Mouse (Mus musculus) forebrain, embryonic 16.5 days (tissue): ENCODE results near the gene Kidins220. TPM values are rescaled to one million over a fixed set of nuclear protein-coding genes. Genes with fewer than 3 reads are reported as not detected.

ENCODE experiments used
- ATAC-seq: fragments of 200-750 bp; cut with Nextera tagmentation; 2 replicates; pipeline ENCODE4 v1.8.0; 2017; ENCODE audit warnings: mild to moderate bottlenecking, moderate library complexity
- H3K27ac ChIP-seq: fragments of 300-500 bp; sonication (generic); 2 replicates; pipeline ENCODE4 v1.5.1; 2014; ENCODE audit warnings: low read length, control low read depth
- H3K27me3 ChIP-seq: fragments of 300-500 bp; sonication (generic); replicated peaks from 2 replicates; pipeline ENCODE4 v1.6.1; 2014; ENCODE audit warnings: low read length; ENCODE audit not compliant: control insufficient read depth, insufficient read depth
- H3K36me3 ChIP-seq: fragments of 300-500 bp; sonication (generic); 2 replicates; pipeline ENCODE4 v1.6.1; 2014; ENCODE audit not compliant: control insufficient read depth, insufficient read depth
- H3K4me1 ChIP-seq: fragments of 300-500 bp; sonication (generic); replicated peaks from 2 replicates; pipeline ENCODE4 v1.6.1; 2014; ENCODE audit warnings: low read length; ENCODE audit not compliant: control insufficient read depth, insufficient read depth
- H3K4me2 ChIP-seq: fragments of 300-500 bp; sonication (generic); 2 replicates; pipeline ENCODE4 v1.6.1; 2014; ENCODE audit warnings: mild to moderate bottlenecking, low read length, control low read depth
- H3K4me3 ChIP-seq: fragments of 300-500 bp; sonication (generic); replicated peaks from 2 replicates; pipeline ENCODE4 v1.5.1; 2014; ENCODE audit warnings: mild to moderate bottlenecking, low read length, control low read depth
- H3K9ac ChIP-seq: fragments of 300-500 bp; sonication (generic); replicated peaks from 2 replicates; pipeline ENCODE4 v1.6.1; 2014; ENCODE audit warnings: low read depth, low read length, control low read depth
- H3K9me3 ChIP-seq: fragments of 300-500 bp; sonication (generic); 2 replicates; pipeline ENCODE4 v1.6.1; 2016; ENCODE audit warnings: low read length; ENCODE audit not compliant: control insufficient read depth
- WGBS: fragments of 180-500 bp; shearing (Covaris S2); extraction: QIAGEN DNeasy Blood & Tissue Kit; methylation state at CpG from one replicate; pipeline ENCODE4 v1.1.7; 2014; 5-methylcytosine and 5-hydroxymethylcytosine counted together
- polyA plus RNA-seq: library from polyadenylated mRNA; unstranded; fragments of >200 nt; fragmentation: Nextera tagmentation; extraction: Ambion mirVana; gene quantifications from 2 replicates; pipeline ENCODE4 v1.2.1, GENCODE M21; 2015

The Kidins220 gene
- polyA plus RNA-seq, 1 experiment from 2014 or later: 179 TPM

DNA sequence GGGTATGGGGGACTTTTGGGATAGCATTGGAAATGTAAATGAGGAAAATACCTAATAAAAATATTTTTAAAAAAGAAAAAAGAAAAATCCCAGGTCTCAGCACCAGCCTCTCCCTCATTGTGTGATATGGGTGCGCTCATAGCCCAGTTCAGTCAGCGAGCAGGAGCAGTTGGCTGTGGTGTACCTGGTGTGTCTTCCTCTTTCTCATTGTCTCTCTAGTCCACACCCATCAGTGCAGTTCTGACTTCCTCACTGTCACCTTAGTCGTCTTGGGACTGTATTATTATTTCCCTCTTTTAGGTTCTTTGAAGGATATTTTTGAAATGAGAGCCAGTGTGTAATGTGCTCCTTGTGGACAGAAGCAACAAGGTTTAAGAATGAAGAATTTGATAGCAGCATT is 61.3 kb downstream of the Kidins220 start:
- no peak for ATAC-seq
- Histone ChIP-seq H3K36me3 (0 out of 2 replicates have a peak, but pooled peaks cover 8% of the 10 kb centered on the region), H3K9me3 (no peaks in the 10 kb centered on the region), H3K4me2 (no peak overlapping the region), H3K4me3 (no peak overlapping the region), H3K27ac (no peak overlapping the region), H3K27me3 (no peaks in the 10 kb centered on the region), H3K9ac (no peak overlapping the region), H3K4me1 (peaks cover 24% of the 10 kb centered on the region)
- WGBS: 95% methylated on average over 3 of the region's 3 CpGs

DNA sequence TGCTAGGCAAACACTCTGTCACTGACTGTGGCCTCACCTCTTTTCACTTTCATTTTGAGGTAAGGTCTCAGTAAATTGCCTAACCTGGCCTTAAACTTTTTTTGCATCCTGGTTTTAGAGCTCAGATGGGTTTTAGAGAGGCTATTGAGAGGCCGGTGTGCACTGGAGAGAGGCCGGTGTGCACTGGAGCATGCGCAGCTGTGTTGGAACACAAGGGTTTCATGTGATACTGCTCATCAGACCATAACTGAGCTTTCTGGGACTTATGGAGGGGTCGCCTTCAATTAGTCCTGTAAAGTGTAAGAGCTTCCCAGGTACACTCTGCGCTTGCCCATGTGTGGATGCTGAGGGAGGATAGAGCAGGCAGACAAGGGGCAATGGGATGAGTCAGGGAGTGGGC is 62.5 kb downstream of the Kidins220 start:
- 82% methylated on average over 5 of the region's 5 CpGs for WGBS
- H3K4me3 ChIP-seq: no peak overlapping the region
- no peaks in the 10 kb centered on the region for H3K9me3 ChIP-seq
- no peak overlapping the region for H3K9ac ChIP-seq
- no peak for ATAC-seq
- peaks cover 24% of the 10 kb centered on the region for H3K4me1 ChIP-seq
- peaks cover 9% of the 10 kb centered on the region; the same call in 1 of the 2 replicates for H3K36me3 ChIP-seq
- no peak overlapping the region for H3K4me2 ChIP-seq
- H3K27me3 ChIP-seq: no peaks in the 10 kb centered on the region
- H3K27ac ChIP-seq: no peak overlapping the region

DNA sequence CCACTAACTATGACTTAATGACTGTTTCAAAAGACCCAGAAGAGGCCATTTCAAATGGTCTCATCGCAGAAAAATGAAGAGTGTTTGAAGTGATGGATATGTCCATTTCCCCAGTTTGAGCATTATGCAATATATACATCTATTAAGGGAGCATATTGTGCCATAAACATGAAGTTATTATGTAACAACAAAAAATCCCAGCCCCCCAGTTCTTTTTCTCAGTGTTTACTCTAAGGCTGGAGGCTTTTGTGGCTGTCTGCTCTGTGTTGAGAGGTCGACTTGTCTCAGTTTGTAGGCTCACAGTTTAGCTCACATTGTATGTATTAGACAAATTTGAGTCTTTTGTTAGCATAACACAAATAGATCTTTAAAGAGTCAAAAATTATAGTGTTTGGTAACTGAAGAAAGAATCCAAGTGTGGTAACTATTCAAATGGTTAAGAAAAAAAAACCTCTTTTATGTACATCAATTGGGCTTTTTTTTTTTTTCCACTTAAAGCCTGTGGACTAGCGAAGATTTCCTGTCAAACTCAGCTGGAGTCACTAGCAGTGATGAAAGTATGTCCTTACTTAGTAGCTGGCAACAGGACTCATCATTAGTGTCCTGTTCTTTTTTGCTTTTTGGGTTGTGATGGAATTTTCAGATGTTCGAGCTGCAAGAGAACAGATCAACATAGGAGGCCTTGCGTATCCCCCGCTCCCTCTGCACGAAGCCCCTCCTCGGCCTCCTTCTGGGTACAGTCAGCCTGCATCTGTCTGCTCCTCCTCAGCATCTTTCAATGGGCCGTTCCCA is 63.2 kb downstream of the Kidins220 start:
- Histone ChIP-seq H3K36me3 (peaks cover 9% of the 10 kb centered on the region; the same call in 1 of the 2 replicates), H3K4me2 (no peak overlapping the region), H3K9ac (no peak overlapping the region), H3K27me3 (no peaks in the 10 kb centered on the region), H3K27ac (no peak overlapping the region), H3K9me3 (no peaks in the 10 kb centered on the region), H3K4me1 (peaks cover 21% of the 10 kb centered on the region), H3K4me3 (no peak overlapping the region)
- 73% methylated on average over 9 of the region's 9 CpGs for WGBS
- no peak for ATAC-seq

DNA sequence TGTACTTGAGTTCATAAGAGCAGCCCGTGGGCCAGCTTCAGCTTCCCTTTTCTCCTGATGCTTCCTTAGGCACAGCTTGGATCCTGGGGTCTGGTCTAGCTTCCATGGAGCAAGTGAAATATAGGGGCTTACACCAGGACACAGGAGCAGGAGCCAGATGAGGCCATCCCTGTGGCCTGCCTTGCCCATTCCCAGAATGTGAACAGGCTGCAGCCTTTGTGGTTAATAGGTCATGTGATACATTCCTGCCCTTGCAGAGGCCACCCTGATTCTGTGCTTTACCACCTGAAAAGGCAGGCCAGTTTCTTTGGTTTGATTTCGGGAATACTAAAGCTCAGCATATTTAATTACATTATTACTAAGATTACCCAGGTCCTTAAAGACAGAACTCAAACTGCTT is 69.3 kb downstream of the Kidins220 start:
- Histone ChIP-seq H3K4me2 (no peak overlapping the region), H3K4me3 (no peak overlapping the region), H3K9ac (no peak overlapping the region), H3K27me3 (no peaks in the 10 kb centered on the region), H3K27ac (no peak overlapping the region), H3K9me3 (no peaks in the 10 kb centered on the region), H3K4me1 (no peaks in the 10 kb centered on the region), H3K36me3 (peaks cover 3% of the 10 kb centered on the region; the same call in 1 of the 2 replicates)
- ATAC-seq: no peak
- 84% methylated on average over 2 of the region's 2 CpGs for WGBS

DNA sequence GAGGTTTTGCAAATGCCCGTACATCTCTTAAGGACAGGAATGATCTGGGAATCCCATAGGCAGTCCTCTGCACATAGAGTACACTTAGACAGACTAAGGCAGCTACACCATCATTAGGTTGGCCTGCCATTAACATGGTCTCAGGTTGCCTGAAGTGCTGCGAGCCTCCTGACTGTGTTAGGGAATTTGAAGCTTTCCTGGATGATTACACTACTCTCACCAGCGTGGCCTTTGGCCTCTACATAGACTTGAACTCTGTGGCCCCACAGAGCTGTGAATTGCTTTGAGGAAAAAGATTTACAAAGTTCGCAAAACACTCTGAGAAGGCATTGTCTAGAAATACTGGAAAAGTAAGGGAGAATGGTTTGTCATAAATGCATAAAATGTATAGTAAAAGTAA is 69.9 kb downstream of the Kidins220 start:
- ATAC-seq: no peak
- no peak overlapping the region for H3K9ac ChIP-seq
- no peaks in the 10 kb centered on the region for H3K27me3 ChIP-seq
- no peak overlapping the region for H3K27ac ChIP-seq
- 96% methylated on average over 4 of the region's 4 CpGs for WGBS
- peaks cover 3% of the 10 kb centered on the region; the same call in 1 of the 2 replicates for H3K36me3 ChIP-seq
- no peaks in the 10 kb centered on the region for H3K4me1 ChIP-seq
- H3K9me3 ChIP-seq: no peaks in the 10 kb centered on the region
- no peak overlapping the region for H3K4me2 ChIP-seq
- no peak overlapping the region for H3K4me3 ChIP-seq

DNA sequence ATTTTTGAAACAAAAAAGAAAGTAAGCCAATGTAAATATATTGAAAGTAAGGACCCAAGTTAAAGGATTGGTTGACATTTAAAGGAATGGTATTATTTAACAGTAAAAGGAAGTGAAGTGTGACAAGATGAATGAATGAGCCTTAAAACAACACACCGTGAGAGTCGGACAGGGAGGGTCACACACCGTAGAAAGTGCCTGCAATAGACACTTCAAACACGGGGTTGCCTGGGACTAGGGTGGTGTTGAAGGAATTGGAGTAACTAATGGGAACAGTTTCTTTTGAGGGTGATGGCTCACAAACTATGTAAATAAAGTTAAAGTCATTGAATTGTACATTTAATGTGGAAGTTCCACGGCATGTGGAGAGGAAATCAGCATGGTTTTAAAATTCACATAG is 74.5 kb downstream of the Kidins220 start:
- Histone ChIP-seq H3K27me3 (no peaks in the 10 kb centered on the region), H3K27ac (no peak overlapping the region), H3K36me3 (peaks cover 14% of the 10 kb centered on the region), H3K4me2 (no peak overlapping the region), H3K9ac (no peak overlapping the region), H3K4me1 (no peaks in the 10 kb centered on the region), H3K4me3 (no peak overlapping the region), H3K9me3 (no peaks in the 10 kb centered on the region)
- WGBS: 83% methylated on average over 5 of the region's 5 CpGs
- ATAC-seq: no peak

DNA sequence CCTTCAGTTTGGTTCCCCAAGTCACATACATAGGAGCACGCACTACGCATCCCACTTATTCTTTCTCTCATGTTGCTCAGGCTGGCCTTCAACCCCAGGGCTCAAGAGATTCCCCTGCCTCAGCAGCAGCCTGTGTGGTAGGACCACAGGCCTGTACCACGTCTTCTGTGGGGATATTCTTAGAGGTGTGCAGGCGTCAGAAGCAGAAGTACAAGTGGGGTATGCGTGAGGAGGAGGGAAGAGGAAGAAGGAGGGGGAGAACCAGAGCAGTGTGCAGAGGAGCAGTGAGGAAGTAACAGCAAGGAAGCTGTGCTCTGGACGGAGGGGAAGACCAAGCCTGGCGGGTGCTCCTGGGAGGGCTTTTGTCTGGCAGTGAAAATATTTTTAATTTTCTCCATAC is 79.8 kb downstream of the Kidins220 start:
- Histone ChIP-seq H3K4me3 (no peak overlapping the region), H3K9me3 (no peaks in the 10 kb centered on the region), H3K4me2 (no peak overlapping the region), H3K27ac (no peak overlapping the region), H3K36me3 (peaks cover 33% of the 10 kb centered on the region), H3K4me1 (peaks cover 1% of the 10 kb centered on the region; the same call in 1 of the 2 replicates), H3K27me3 (no peaks in the 10 kb centered on the region), H3K9ac (no peak overlapping the region)
- no peak for ATAC-seq
- 81% methylated on average over 7 of the region's 7 CpGs for WGBS

DNA sequence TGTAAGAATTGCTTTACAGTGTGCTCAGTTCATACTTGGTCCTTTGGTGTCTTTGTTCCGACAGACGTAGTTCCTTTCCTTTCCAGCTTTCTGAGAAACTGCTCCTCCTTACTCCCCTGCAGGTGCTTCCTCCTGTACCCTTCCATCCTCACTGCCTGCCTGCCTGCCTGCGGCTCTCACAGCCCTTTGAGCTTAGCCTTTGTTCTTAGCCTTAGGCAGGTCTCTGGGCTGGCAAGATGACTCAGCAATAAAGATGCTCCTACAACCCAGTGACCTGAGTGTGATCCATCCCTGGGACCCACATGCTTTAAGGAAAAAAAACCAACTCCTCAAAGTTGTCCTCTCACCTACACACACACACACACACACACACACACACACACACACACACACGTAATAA is 80.2 kb downstream of the Kidins220 start:
- Histone ChIP-seq H3K9ac (no peak overlapping the region), H3K4me2 (no peak overlapping the region), H3K4me3 (no peak overlapping the region), H3K4me1 (peaks cover 2% of the 10 kb centered on the region; the same call in 1 of the 2 replicates), H3K9me3 (no peaks in the 10 kb centered on the region), H3K27me3 (no peaks in the 10 kb centered on the region), H3K27ac (no peak overlapping the region), H3K36me3 (peaks cover 33% of the 10 kb centered on the region)
- ATAC-seq: no peak
- WGBS: 60% methylated on average over 4 of the region's 4 CpGs

DNA sequence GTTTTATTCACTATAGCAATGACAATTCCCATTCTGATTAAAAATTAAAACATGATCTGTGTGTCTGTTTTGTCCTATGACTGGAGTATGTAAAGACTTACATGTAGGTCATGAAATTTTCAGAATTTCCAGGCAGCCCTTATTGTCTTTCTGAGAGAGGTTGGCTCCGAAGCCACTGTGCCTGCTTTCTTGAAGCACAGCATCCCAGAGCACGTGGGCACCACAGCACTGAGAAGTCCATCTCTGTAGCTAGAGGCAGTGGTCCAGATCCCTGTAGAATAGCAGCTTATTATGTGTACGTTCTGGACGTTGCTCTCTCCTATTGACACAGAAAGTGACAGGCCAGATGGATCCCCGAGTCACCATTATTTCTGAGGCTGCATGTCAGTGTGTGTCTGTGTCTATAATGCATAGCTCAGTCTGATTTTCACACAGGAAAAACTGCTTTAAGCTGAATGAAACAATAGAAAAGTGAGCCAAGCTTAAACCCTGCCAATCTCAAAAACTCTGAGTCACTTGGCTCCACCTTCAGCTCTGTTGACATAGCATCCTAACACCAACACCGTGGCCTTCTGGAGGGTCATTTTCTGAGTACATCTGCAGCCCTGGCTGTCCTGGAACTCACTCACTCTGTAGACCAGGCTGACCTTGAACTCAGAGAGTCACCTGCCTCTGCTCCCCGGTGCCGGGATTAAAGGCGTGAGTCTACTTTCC is 84.9 kb downstream of the Kidins220 start:
- Histone ChIP-seq H3K9me3 (no peaks in the 10 kb centered on the region), H3K27me3 (no peaks in the 10 kb centered on the region), H3K27ac (no peak overlapping the region), H3K4me2 (no peak overlapping the region), H3K36me3 (peaks cover 16% of the 10 kb centered on the region), H3K9ac (no peak overlapping the region), H3K4me3 (no peak overlapping the region), H3K4me1 (peaks cover 4% of the 10 kb centered on the region; the same call in 1 of the 2 replicates)
- peak; percentile 35; the same call in 1 of the 2 replicates for ATAC-seq
- WGBS: 56% methylated on average over 9 of the region's 9 CpGs
